Mouse (Mus musculus) telencephalon, adult 2 months (tissue): ENCODE results near the gene Cdh22.

Experiments used
- DNase-seq: peaks from one replicate; pipeline ENCODE4 v3.0.0-alpha.2; 2011; ENCODE audit warnings: low read depth, low spot score

Cdh22 gene

DNA sequence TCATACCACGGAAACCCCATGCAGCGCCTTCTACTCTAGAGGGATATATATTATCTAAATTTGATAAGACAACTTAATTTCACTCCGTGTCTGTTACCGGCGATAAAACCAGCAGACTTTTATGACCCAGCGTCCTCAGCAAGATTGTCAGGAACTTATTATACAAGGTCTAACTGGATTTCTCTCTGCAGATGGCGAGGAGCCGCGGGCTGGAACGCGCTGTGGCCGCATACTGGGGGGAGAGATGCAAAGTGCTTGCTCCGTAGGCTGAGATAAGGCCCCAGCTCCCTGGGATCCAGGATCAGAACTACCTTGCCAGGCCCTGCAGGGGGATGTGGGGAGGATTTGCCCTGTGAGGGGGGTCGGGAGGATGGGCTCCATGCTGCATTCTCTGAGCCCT, 145.2 kb downstream of the Cdh22 start:
- no peak for DNase-seq

DNA sequence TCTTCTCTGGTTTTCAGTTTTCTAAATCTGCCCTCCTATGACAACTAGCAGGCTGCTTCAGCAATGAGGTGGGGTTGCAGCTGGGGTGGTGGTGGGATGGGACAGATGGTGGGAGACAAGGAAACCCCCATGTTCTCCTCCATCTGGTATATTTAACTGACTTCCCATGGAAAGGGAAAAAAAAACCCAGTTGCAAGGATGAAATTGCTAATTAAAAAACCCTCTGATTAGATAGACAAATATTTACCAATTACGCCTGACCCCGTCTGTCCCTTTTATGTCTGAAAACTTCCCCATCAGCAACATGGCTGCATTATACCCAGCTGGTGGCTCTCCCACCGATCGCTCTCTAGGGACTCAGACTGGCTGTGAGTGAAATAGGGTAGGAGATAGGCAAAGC, 148.0 kb downstream of the Cdh22 start:
- no peak for DNase-seq

DNA sequence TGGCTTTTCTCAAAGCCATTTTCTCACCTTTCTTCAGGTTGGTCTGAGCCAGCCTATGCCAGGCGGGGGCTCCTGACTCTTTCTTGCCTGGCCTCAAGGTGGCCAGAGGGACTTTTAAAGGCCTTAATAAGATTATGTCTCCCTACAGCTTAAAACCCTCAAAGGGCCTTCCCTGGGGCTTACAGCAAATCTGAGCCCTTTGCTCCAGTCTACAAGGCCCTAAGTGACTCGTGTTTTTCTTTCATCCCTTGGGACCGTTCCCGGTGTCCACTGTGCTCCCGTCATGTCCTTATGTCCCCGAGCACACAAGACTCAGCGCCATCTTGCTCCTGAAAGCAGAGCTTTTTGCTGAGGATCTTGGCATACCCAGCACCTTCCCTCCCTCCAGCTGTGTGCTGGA, 153.4 kb downstream of the Cdh22 start:
- no peak for DNase-seq

DNA sequence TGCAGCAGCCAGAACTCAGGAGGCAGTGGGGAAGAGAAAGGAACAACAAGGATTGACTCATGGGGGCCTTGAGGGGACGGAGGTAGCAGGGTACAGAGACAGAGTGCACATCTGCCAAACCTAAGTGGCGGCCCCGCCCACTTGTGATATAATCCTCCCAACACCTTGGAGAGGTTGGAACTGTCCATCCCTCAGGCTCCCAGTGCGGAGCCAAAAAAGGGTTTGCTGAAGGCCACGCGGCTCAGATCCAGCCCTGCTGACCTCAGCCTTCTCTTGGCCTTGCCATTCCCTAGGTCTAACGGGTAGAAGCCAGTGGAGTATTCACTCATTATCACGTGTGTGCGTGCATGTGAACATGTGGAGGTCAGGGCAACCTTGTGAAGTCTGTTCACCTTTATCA, 154.0 kb downstream of the Cdh22 start:
- no peak for DNase-seq

DNA sequence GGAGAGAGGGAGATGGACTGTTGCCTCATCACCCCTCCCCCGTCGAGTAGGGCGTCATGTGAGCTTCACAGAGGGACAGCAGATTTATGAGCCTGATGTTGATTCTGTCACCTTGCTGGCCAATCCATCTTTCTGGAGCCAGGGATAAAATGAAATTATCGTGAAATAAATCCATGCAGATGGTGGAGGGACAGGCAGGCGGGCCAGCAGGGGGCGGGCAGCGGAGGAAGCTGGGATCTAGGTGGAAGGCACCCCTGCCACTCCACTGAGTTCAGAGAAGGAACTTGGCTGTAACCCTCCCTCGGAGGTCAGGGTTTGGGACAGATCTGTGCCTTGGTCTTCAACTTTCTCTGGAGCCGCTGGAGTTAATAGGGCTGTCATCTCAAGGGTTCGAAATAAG, 156.0 kb downstream of the Cdh22 start:
- DNase-seq, result no peak

DNA sequence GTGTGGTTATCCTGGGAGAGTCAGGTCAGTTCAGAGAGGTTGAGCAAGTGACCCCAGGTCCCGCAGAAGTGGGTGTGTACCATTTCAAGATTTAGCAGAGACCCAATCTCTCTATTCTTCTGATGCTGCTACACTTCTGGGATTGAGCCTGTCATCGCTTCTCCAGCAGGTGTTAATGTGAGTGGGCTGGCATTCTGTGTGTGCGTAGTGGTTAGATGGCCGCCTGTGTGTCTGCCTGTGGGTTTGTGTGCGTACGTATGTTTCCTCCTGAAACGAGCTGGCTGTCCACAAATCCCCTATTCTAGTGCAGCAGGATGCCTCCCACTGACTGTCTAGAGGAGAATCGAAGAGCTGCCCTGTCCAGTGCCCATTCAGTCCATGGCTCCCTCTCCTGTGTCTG, 156.6 kb downstream of the Cdh22 start:
- DNase-seq, result no peak

DNA sequence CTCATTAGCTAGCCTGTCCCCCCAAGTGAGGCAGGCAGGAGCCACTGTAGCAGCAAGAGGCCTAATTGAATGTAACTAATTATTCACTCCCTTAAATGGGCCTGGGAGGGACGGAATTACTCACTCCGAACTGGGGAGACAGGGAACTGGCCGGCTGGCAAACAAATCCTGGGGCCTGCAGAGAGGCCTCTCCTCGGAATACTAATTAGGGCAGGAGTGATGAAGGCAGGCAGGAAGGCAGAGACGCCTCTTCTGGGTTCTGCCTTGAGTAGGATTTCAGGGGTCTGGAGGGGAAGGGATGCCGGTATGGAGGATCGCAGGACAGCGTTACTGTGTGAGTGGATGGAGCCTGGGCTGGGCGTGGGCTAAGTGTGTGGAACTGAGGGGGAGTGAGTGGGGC, 157.6 kb downstream of the Cdh22 start:
- no peak for DNase-seq

DNA sequence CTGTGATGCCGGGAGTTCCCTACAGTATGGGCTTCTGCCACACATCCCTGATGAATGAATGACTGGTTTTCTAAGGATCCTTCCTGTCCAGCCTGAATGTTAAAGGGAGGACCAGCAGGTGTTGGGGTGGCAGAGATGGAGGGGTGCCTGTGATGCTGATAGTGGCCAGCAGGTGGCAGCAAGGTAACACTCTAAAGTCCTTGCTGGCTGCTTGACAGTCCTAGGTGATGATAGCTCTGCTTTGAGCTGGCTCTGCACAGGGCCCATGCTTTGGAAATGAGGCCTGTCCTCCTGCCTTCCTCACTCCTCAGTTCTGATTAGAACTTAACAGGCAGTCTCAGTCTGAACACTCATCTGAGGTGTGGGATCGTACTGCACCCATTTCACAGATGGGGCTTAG, 159.7 kb downstream of the Cdh22 start:
- peak; percentile 60 for DNase-seq

DNA sequence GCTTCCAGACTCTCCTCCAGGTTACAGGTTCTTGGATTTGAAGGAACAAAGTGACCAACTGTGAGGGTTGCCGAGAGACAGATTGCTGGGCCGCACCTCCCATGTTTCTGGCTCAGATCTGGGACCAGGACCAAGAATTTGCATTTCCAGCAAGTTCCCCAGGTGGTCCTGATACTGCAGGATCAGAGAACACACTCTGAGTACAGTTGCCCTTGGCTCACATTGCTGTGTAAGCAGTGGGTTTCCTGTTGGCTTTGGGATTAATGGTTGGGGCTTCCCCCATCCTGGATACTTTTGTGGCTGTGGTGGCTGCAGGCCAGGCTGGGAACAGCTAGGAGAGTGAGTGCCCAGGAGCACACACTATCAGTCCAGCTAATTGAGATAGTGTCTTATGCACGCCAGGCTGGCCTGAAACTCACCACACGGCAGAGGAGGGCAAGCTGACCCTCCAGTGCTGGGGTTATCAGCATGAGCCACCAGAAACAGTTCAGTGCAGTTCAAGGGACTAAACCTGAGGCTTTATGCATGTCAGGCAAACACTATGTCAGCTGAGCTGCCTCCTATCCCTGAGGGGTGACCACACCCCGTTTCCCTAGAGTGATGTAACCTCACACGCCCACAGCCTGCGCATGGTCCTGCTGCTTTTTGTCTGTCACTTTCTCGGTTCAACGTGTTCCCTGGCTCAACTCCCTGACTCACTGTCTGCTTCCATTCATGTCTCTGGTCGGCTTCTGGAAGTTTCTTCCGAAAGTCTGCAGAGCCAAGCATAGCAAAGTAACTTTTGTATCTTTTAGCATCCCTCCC, 160.4 kb downstream of the Cdh22 start:
- DNase-seq, result peak; percentile 48

DNA sequence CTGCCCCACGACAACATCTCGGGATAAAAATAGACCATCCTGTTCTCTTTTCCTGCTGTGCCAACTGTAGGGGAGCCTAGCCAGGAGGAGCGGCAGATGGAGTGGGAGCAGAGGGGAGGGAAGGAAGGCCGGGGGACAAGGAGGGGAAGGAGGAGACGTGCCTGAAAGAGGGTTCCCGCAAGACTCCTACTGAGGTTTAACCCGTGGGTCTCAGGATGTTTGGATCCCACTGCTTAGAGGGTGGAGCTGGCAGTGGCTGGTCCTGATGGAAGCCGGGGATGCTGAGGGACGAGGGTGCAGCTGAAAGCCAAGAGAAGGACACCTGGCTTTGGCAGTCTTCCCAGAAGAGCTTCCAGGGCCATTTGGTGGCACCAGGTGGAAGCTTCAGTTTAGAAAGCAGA, 161.3 kb downstream of the Cdh22 start:
- peak; percentile 65 for DNase-seq

DNA sequence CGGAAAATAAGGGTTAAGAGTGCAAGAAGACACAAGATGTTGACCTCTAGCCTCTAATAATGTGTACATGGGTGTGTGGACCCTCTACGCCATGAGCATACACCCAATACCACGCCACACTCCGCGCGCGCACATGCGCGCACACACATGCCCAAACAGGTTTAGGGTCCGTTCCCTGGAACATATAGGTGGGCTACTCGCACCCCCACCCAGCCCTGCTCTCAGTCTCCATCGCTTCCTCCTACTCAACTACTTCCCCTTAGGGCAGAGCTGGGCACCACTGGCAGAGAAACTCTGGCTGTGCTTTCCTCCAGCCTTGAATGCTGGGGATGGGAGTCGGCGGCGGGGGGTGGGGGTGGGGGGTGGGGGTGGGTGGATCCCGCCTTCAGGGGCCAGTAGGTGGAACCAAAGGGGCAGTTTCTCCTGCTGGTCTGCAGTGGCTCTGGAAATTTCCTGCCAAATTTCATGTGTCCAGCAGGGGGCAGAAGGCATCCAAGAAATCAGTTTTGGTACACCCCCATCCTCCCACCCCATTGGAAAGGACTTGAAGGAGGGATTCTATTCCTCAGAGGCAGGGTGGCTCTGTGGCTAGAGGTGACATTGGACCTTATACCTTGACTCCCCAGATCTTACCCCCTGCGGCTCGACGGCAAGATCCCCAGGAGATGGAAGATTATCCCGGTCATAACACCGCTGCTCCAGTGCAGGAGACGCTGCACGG, 164.4 kb downstream of the Cdh22 start:
- no peak for DNase-seq

DNA sequence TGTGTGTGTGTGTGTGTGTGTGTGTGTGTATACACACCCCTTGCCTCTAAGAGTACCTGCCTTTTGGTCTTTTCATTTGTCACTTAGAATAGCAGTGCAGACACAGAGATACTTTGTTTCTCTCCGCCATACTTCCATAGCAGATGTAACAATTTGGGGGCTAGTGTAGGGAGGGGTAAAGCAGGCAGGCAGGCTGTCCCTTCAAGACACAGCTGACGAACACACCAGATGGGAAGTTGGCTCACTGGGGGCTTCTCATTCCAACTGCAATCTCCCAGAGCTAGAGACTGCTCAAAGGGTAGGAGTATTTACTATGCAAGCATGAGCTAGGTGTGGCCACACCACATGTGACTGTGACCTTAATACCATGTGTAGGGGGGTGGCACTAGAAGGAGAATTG, 165.8 kb downstream of the Cdh22 start:
- no peak for DNase-seq

DNA sequence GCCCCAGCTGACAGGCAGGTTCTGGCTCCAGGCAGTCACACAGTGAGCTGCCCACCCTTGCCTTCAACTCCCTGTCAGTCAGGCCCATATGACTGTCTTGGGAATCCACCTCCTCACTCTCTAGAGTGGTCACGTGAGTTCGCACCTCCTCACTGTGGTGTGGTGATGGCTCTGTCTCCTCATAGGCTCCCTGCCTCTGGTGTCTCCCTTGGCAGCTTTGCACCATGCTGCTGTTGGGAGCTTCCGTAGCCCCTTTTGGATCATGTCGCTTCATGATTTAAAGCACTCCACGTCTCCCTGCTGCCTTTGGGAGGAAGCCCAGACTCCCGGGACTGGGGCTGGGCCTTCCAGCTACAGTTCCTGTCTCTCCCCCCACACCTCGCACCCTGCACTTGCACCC, 170.2 kb downstream of the Cdh22 start:
- peak; percentile 88 for DNase-seq

DNA sequence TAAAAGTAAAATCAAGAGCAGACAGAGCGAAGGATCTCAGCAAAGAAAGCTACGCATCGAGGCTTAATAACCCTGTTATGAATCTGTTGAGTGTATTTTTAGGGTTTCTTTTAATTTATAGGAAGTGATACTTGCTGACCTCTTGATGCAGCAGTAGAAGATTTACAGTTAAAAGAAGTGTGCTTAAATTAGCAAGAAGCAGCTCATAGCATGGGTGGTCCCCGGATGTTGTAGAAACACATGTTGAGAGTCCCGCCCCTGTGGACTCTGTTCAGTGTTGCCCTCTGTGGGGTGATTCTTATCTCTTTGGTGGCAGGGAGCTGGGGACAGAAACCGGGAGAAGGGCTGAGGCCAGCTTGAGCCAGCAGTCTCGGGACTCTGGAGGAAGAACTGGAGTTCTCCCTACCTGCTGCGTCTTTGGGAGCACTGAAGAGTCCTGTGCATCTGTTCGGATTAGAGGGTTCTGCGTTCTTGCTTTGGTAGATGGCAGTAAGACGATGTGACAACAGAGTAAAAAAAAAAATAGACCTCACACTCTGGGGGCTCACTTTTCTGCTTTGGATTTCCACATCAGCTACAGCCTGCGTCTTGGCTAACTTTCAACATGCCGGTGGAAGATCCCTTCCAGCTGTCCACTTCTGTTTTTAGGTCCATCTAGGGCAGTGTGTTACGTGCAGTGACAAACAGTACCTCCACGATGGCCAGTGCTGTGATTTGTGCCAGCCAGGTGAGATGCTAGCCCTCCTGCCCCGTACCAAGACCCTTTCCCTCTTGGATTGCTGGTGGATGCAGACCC, 172.8 kb downstream of the Cdh22 start:
- no peak for DNase-seq
